Mouse (Mus musculus) stomach, embryonic 14.5 days (tissue): ENCODE results near the gene B3gnt3. TPM values are rescaled to one million over a fixed set of nuclear protein-coding genes. Genes with fewer than 3 reads are reported as not detected.

Experiments used
- polyA plus RNA-seq: library from polyadenylated mRNA; unstranded; fragments of >200 nt; fragmentation: Nextera tagmentation; extraction: Ambion mirVana; gene quantifications from 2 replicates; pipeline ENCODE4 v1.2.1, GENCODE M21; 2014

The B3gnt3 gene
- polyA plus RNA-seq, 1 experiment from 2014 or later: 5.4 TPM

Other genes starting within 250 kb of the B3gnt3 start
- 28.4 and 30.0 TPM in 2 replicates for gene Abhd8, start 238.1 kb downstream of the B3gnt3 start, polyA plus RNA-seq
- 139 and 154 TPM in 2 replicates for gene Mrpl34, start 236.8 kb downstream of the B3gnt3 start, polyA plus RNA-seq
- 94.8 and 98.9 TPM in 2 replicates for gene Dda1, start 232.6 kb downstream of the B3gnt3 start, polyA plus RNA-seq
- gene Ano8, start 215.8 kb downstream of the B3gnt3 start, polyA plus RNA-seq: 2.3 TPM in 2 replicates
- gene Gtpbp3, start 213.7 kb downstream of the B3gnt3 start, polyA plus RNA-seq: 7.1 and 7.2 TPM in 2 replicates
- gene Plvap, start 190.0 kb downstream of the B3gnt3 start, polyA plus RNA-seq: 67.1 and 67.5 TPM in 2 replicates
- 0.41 and 0.58 TPM in 2 replicates for gene Ccdc194, start 176.1 kb downstream of the B3gnt3 start, polyA plus RNA-seq
- gene Bst2, start 164.3 kb downstream of the B3gnt3 start, polyA plus RNA-seq: 7.6 and 10.9 TPM in 2 replicates
- 103 and 105 TPM in 2 replicates for gene Mvb12a, start 158.9 kb downstream of the B3gnt3 start, polyA plus RNA-seq
- 1.4 and 1.9 TPM in 2 replicates for gene Tmem221, start 142.9 kb downstream of the B3gnt3 start, polyA plus RNA-seq
- gene Nxnl1, start 135.2 kb downstream of the B3gnt3 start, polyA plus RNA-seq: not detected in 2 replicates
- 28.2 and 29.4 TPM in 2 replicates for gene Slc27a1, start 132.9 kb downstream of the B3gnt3 start, polyA plus RNA-seq
- 258 and 266 TPM in 2 replicates for gene Pgls, start 109.6 kb downstream of the B3gnt3 start, polyA plus RNA-seq
- gene Fam129c, start 104.1 kb downstream of the B3gnt3 start, polyA plus RNA-seq: 3.4 and 4.5 TPM in 2 replicates
- 87.6 and 89.1 TPM in 2 replicates for gene Colgalt1, start 90.8 kb downstream of the B3gnt3 start, polyA plus RNA-seq
- 1.4 and 1.7 TPM in 2 replicates for gene Unc13a, start 30.0 kb downstream of the B3gnt3 start, polyA plus RNA-seq
- 5.4 and 6.0 TPM in 2 replicates for gene Jak3, start 25.5 kb downstream of the B3gnt3 start, polyA plus RNA-seq
- gene Insl3, start 12.6 kb downstream of the B3gnt3 start, polyA plus RNA-seq: 1.3 and 1.7 TPM in 2 replicates
- 5.5 and 7.4 TPM in 2 replicates for gene Fcho1, start 23.9 kb upstream of the B3gnt3 start, polyA plus RNA-seq
- 7.1 and 7.3 TPM in 2 replicates for gene Zfp709, start 180.2 kb upstream of the B3gnt3 start, polyA plus RNA-seq
- gene Zfp882, start 206.8 kb upstream of the B3gnt3 start, polyA plus RNA-seq: 7.3 and 7.4 TPM in 2 replicates
- 27.5 and 29.9 TPM in 2 replicates for gene Zfp617, start 206.8 kb upstream of the B3gnt3 start, polyA plus RNA-seq
- gene Zfp961, start 249.2 kb upstream of the B3gnt3 start, polyA plus RNA-seq: 22.3 and 27.4 TPM in 2 replicates